Mouse (Mus musculus): Measurements from ENCODE around the gene Fam189a1.

The Fam189a1 gene

GRCm38 (mm10) chr7:65101661-65102060, 54.7 kb downstream of the Fam189a1 start:
- no peak for DNase-seq

GRCm38 (mm10) chr7:65097708-65098107, 58.7 kb downstream of the Fam189a1 start:
- DNase-seq: peak; percentile 29

GRCm38 (mm10) chr7:65095631-65096107, 60.7 kb downstream of the Fam189a1 start:
- no peak for DNase-seq

GRCm38 (mm10) chr7:65093314-65093713, 63.1 kb downstream of the Fam189a1 start:
- DNase-seq: no peak

- DNase-seq: no peak
Measured at GRCm38 (mm10) chr7:65091486-65091885, 64.9 kb downstream of the Fam189a1 start.

- no peak for DNase-seq
Measured at GRCm38 (mm10) chr7:65085972-65086371, 70.4 kb downstream of the Fam189a1 start.

GRCm38 (mm10) chr7:65082778-65083091, 73.6 kb downstream of the Fam189a1 start:
- no peak for DNase-seq

- no peak for DNase-seq
Measured at GRCm38 (mm10) chr7:65081979-65082777, 74.2 kb downstream of the Fam189a1 start.

- DNase-seq: no peak
Measured at GRCm38 (mm10) chr7:65076134-65076533, 80.2 kb downstream of the Fam189a1 start.

- no peak for DNase-seq
Measured at GRCm38 (mm10) chr7:65074194-65074593, 82.2 kb downstream of the Fam189a1 start.

- peak; percentile 81 for DNase-seq
Measured at GRCm38 (mm10) chr7:65073555-65073954, 82.8 kb downstream of the Fam189a1 start.

GRCm38 (mm10) chr7:65066211-65066610, 90.2 kb downstream of the Fam189a1 start:
- DNase-seq: no peak

- no peak for DNase-seq
Measured at GRCm38 (mm10) chr7:65065457-65065856, 90.9 kb downstream of the Fam189a1 start.

- no peak for DNase-seq
Measured at GRCm38 (mm10) chr7:65064638-65065037, 91.7 kb downstream of the Fam189a1 start.

GRCm38 (mm10) chr7:65064096-65064495, 92.3 kb downstream of the Fam189a1 start:
- DNase-seq: no peak

- DNase-seq: no peak
Measured at GRCm38 (mm10) chr7:65060163-65060799, 96.1 kb downstream of the Fam189a1 start.

- no peak for DNase-seq
Measured at GRCm38 (mm10) chr7:65056864-65057263, 99.5 kb downstream of the Fam189a1 start.

GRCm38 (mm10) chr7:65051986-65052385, 104.4 kb downstream of the Fam189a1 start:
- no peak for DNase-seq

- DNase-seq: no peak
Measured at GRCm38 (mm10) chr7:65049236-65049954, 107.0 kb downstream of the Fam189a1 start.

GRCm38 (mm10) chr7:65047700-65048099, 108.7 kb downstream of the Fam189a1 start:
- no peak for DNase-seq

- no peak for DNase-seq
Measured at GRCm38 (mm10) chr7:65046690-65047089, 109.7 kb downstream of the Fam189a1 start.

- no peak for DNase-seq
Measured at GRCm38 (mm10) chr7:65044280-65044679, 112.1 kb downstream of the Fam189a1 start.

- no peak for DNase-seq
Measured at GRCm38 (mm10) chr7:65041106-65041505, 115.3 kb downstream of the Fam189a1 start.

GRCm38 (mm10) chr7:65031741-65032140, 124.6 kb downstream of the Fam189a1 start:
- DNase-seq: no peak
